8 mouse cellular contexts compared by ENCODE assay signal in the genomic region with DNA sequence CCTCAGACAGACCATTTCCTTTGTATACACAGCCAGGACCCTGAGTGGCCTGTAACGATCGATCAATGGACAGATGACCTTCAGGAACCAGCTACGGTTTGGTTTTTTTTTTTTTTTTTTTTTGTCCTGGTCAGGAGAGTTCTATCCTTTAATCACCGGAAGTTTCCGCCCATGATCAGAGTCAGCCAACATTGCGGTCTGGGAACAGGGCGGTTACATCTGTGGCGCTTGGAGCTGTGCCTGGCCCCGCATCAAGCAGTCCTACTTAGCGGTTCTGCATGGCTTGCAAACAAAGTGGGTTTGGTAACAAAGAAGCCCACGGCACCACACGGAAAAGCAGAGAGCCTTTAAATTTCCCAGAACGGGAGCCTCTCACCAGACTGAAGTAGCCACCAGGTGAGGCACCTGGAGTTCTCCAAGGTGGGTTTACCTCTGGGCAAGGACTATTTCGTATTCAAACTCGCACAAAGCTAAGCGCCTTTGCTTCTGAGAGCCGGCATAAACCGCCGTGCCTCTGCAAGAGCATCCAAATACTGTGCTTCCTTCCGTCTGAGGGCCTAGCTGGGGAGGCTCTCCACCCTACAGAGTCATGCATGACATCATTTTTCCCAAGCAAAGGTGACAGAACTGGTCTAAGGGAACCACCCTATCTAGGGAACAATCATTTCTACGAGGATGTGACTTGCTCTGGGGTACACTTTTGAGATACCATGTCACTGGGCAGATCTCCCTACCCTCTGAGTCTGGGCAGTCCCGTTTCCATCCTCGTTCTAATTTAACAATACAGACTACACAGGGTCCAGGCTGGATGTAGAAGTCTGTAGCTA. TPM values are rescaled to one million over a fixed set of nuclear protein-coding genes. Genes with fewer than 3 reads are reported as not detected.
A peak's percentile ranks its signal among the peaks of the same experiment; 100 is the strongest.
DNase-seq lines count a peak whose midpoint lies in the region; ATAC-seq lines count a peak whose summit lies in the region.

No protein-coding gene starts in this region.

- peak; percentile 79 for ATAC-seq in hindbrain, embryonic 12.5 days (ENCODE audit: low FRiP score)
- no peak for ATAC-seq in liver, embryonic 13.5 days (ENCODE audit: low read depth)

- DNase-seq in heart, adult 18-20 months: peak; percentile 63 to 67
- no peak for DNase-seq in heart, postnatal 25 days (ENCODE audit: low spot score)
- DNase-seq in embryo, embryonic 11 days: peak; percentile 57
- DNase-seq in liver, embryonic 13.5 days: no peak
- peak; percentile 41 for DNase-seq in retina, embryonic 14.5 days (ENCODE audit: low spot score)
- no peak for DNase-seq in ovary, adult 18-20 months (ENCODE audit: low spot score)
- no peak for DNase-seq in gastrocnemius, postnatal 10 days

- peak overlapping the region; percentile 86 for H3K27ac ChIP-seq in hindbrain, embryonic 12.5 days
- H3K27ac ChIP-seq in liver, embryonic 13.5 days: no peak overlapping the region

- H3K36me3 ChIP-seq in hindbrain, embryonic 12.5 days: no peaks in the 10 kb centered on the region
- no peaks in the 10 kb centered on the region for H3K36me3 ChIP-seq in liver, embryonic 13.5 days

- intact Hi-C loops in heart, postnatal 25 days (cut with DNase I): loop anchor here (2.0 kb wide), 1 partner anchor 13 kb away; no protein-coding TSS in a partner anchor

- H3K4me2 ChIP-seq in hindbrain, embryonic 12.5 days (replicated peaks): peak overlapping the region; percentile 49
- peak overlapping the region; percentile 45 for H3K4me2 ChIP-seq in liver, embryonic 13.5 days

- peaks cover 24% of the 10 kb centered on the region for H3K27me3 ChIP-seq in hindbrain, embryonic 12.5 days
- peaks cover 53% of the 10 kb centered on the region for H3K27me3 ChIP-seq in liver, embryonic 13.5 days

- peaks cover 19% of the 10 kb centered on the region for H3K4me1 ChIP-seq in hindbrain, embryonic 12.5 days
- peaks cover 9% of the 10 kb centered on the region for H3K4me1 ChIP-seq in liver, embryonic 13.5 days (replicated peaks)

- peak overlapping the region; percentile 19 for H3K4me3 ChIP-seq in hindbrain, embryonic 12.5 days
- H3K4me3 ChIP-seq in liver, embryonic 13.5 days (replicated peaks): peak overlapping the region; percentile 33

- no peaks in the 10 kb centered on the region for H3K9me3 ChIP-seq in hindbrain, embryonic 12.5 days (replicated peaks)
- H3K9me3 ChIP-seq in liver, embryonic 13.5 days (replicated peaks): no peaks in the 10 kb centered on the region

- H3K9ac ChIP-seq in hindbrain, embryonic 12.5 days: peak overlapping the region; percentile 28
- no peak overlapping the region for H3K9ac ChIP-seq in liver, embryonic 13.5 days

- WGBS in hindbrain, embryonic 12.5 days: 12% methylated on average over 23 of the region's 23 CpGs
- WGBS in liver, embryonic 13.5 days (ENCODE audit: insufficient replicate concordance): 6% methylated on average over 23 of the region's 23 CpGs

RNA-seq across cellular contexts. Expression of gene Cabp1, which starts 9.8 kb away (rescaled TPM):
- 1 to 10 TPM; 1.8 to 2.0 TPM for total RNA-seq in heart, adult 18-20 months (2021)
- total RNA-seq in heart, postnatal 25 days (2021): 1 to 10 TPM; 2.7 to 3.0 TPM
- 10.3 and 10.5 TPM in 2 replicates for polyA plus RNA-seq in hindbrain, embryonic 12.5 days (2016; fragmentation: Nextera tagmentation; extraction: Ambion mirVana)
- polyA plus RNA-seq in liver, embryonic 13.5 days (2015; fragmentation: Nextera tagmentation; extraction: Ambion mirVana): not detected in 2 replicates
- total RNA-seq in gastrocnemius, postnatal 10 days (2021): 1 to 10 TPM; 2.1 to 4.5 TPM

RNA-seq across cellular contexts. Expression of gene Pop5, which starts 31.7 kb away (rescaled TPM):
- total RNA-seq in heart, adult 18-20 months (2021): 10 to 100 TPM; 35.6 to 37.4 TPM
- 10 to 100 TPM; 31.6 to 37.8 TPM for total RNA-seq in heart, postnatal 25 days (2021)
- polyA plus RNA-seq in hindbrain, embryonic 12.5 days (2016; fragmentation: Nextera tagmentation; extraction: Ambion mirVana): 78.6 and 90.5 TPM in 2 replicates
- 120 and 127 TPM in 2 replicates for polyA plus RNA-seq in liver, embryonic 13.5 days (2015; fragmentation: Nextera tagmentation; extraction: Ambion mirVana)
- 10 to 100 TPM; 17.7 to 26.2 TPM for total RNA-seq in gastrocnemius, postnatal 10 days (2021)

RNA-seq across cellular contexts. Expression of gene Mlec, which starts 46.0 kb away (rescaled TPM):
- total RNA-seq in heart, adult 18-20 months (2021): 10 to 100 TPM; 81.5 to 82.4 TPM
- 10 to 100 TPM; 74.6 to 75.8 TPM for total RNA-seq in heart, postnatal 25 days (2021)
- polyA plus RNA-seq in hindbrain, embryonic 12.5 days (2016; fragmentation: Nextera tagmentation; extraction: Ambion mirVana): 65.0 and 72.9 TPM in 2 replicates
- 23.0 and 26.0 TPM in 2 replicates for polyA plus RNA-seq in liver, embryonic 13.5 days (2015; fragmentation: Nextera tagmentation; extraction: Ambion mirVana)
- 100 to 1,000 TPM; 231 to 235 TPM for total RNA-seq in gastrocnemius, postnatal 10 days (2021)

Comparison
In these comparisons a context has a peak if more than half of its experiments do, and no peak if none do; other contexts are left out.
1. DNase-seq: peak in heart, adult 18-20 months (2 of 2), embryo, embryonic 11 days (single experiment) and retina, embryonic 14.5 days (single experiment); none in heart, postnatal 25 days (single experiment), liver, embryonic 13.5 days (single experiment), ovary, adult 18-20 months (single experiment) and gastrocnemius, postnatal 10 days (single experiment).